Mouse (Mus musculus): ENCODE measurements around the gene Thada. TPM values are rescaled to one million over a fixed set of nuclear protein-coding genes. Genes with fewer than 3 reads are reported as not detected.
A peak's percentile ranks its signal among the peaks of the same experiment; 100 is the strongest.

The Thada gene
- total and polyA plus RNA-seq, 3 experiments, result 17.3 to 26.7 (median 22.2) TPM

DNA sequence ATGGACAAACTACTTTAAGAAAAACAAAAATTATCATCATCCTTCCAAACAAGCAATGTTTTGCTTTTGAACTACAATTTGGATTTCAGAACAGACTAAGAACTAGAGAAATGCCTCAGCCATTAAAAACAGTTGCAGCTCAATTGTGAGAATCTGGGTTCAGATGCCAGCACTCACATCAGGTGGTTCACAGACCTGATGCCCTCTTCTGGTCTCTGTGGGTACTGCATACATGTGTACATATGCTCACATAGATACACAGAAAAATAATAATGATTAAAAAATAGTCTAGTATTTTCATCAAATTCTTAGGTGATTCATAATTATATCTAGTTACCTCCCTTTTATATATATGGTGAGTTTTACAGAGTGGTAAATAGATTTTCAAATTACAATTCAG, 81.3 kb downstream of the Thada start:
- Histone ChIP-seq H3K4me3 (replicated peaks in 1 of 3; ENCODE audit: low read depth in 2 of 3, low read length in 2 of 3, poor library complexity in 1 of 3) (no peak overlapping the region), H3K27me3 (replicated peaks) (no peaks in the 10 kb centered on the region), H3K4me1 (ENCODE audit: control insufficient read depth in 1 of 2, insufficient read depth in 2 of 2) (peaks cover 0 to 16% of the 10 kb centered on the region in 2 experiments; a peak in 1 of 4 replicates), H3K36me3 (replicated peaks in 1 of 2; ENCODE audit: control insufficient read depth in 1 of 2, insufficient read depth in 1 of 2, low read length in 1 of 2) (peaks cover 39 to 75% of the 10 kb centered on the region in 2 experiments), H3K27ac (ENCODE audit: insufficient read depth, low read depth) (no peak overlapping the region), H3K9ac (ENCODE audit: insufficient read depth, low read depth) (no peak overlapping the region), H3K4me2 (ENCODE audit: insufficient read depth, low read depth, poor library complexity, severe bottlenecking) (no peak overlapping the region), H3K9me3 (replicated peaks; ENCODE audit: low read length) (peaks cover 4% of the 10 kb centered on the region), H3K79me2 (replicated peaks; ENCODE audit: control insufficient read depth, extremely low read depth, insufficient read depth, poor library complexity, severe bottlenecking) (no peaks in the 10 kb centered on the region)
- DNase-seq (ENCODE audit: extremely low read depth), result peak; percentile 32
- dilution Hi-C loops (cut with MboI; ENCODE audit: extremely low pct_ligation_motif_present, extremely low pct_unique_long_range_greater_than_20kb, low sequenced_read_pairs) (no loop called here), in situ Hi-C loops (cut with MboI; ENCODE audit: low pct_ligation_motif_present, low pct_unique_long_range_greater_than_20kb, low sequenced_read_pairs) (loop anchor here (25.0 kb wide), 1 partner anchor 472 kb away; no protein-coding TSS in a partner anchor)
- TF ChIP-seq MAX (IDR thresholded peaks at IDR 0.05; ENCODE audit: low read length) (no peak), MYC (IDR thresholded peaks at IDR 0.05; ENCODE audit: low read depth, low read length) (no peak), GABPA (IDR thresholded peaks at IDR 0.05; ENCODE audit: insufficient replicate concordance, low read depth, low read length) (no peak), CTCF (conservative IDR thresholded peaks at IDR 0.05 in 1 of 2, IDR thresholded peaks at IDR 0.05 in 1 of 2; ENCODE audit: low read depth in 2 of 2, low read length in 2 of 2) (peak; percentile 27 to 39; a peak in 2 of 4 replicates), ZKSCAN1 (IDR thresholded peaks at IDR 0.05; ENCODE audit: borderline replicate concordance, low read depth, low read length) (no peak), ZNF384 (IDR thresholded peaks at IDR 0.05; ENCODE audit: low read depth, low read length) (no peak), EP300 (IDR thresholded peaks at IDR 0.05; ENCODE audit: low read length) (no peak)

DNA sequence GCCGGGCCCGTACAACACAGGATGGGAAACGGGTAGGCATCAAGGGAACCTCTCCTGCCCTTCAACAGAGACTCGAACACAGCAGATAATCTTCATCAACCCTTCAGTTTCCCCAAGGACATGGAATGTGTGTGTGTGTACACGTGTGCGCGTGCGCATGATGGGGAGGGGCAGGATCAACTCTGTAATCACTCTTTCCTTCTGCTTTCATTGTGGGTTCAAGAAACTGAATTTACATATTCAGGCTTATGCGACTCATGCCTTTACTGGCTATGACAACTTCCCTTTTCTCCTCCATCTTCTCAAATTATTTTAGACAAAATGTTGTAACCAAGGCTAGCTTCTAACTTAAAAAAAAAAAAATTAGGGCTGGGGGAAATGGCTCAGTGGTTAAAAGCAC, 85.7 kb downstream of the Thada start:
- Histone ChIP-seq H3K4me2 (ENCODE audit: insufficient read depth, low read depth, poor library complexity, severe bottlenecking) (no peak overlapping the region), H3K79me2 (replicated peaks; ENCODE audit: control insufficient read depth, extremely low read depth, insufficient read depth, poor library complexity, severe bottlenecking) (no peaks in the 10 kb centered on the region), H3K36me3 (replicated peaks in 1 of 2; ENCODE audit: control insufficient read depth in 1 of 2, insufficient read depth in 1 of 2, low read length in 1 of 2) (peaks cover 32 to 74% of the 10 kb centered on the region in 2 experiments), H3K9ac (ENCODE audit: insufficient read depth, low read depth) (no peak overlapping the region), H3K4me3 (replicated peaks in 1 of 3; ENCODE audit: low read depth in 2 of 3, low read length in 2 of 3, poor library complexity in 1 of 3) (no peak overlapping the region), H3K27me3 (replicated peaks) (no peaks in the 10 kb centered on the region), H3K4me1 (ENCODE audit: control insufficient read depth in 1 of 2, insufficient read depth in 2 of 2) (peaks cover 0 to 24% of the 10 kb centered on the region in 2 experiments; a peak in 1 of 4 replicates), H3K9me3 (replicated peaks; ENCODE audit: low read length) (peaks cover 2% of the 10 kb centered on the region), H3K27ac (ENCODE audit: insufficient read depth, low read depth) (no peak overlapping the region)
- no peak for TF ChIP-seq SMC3 (IDR thresholded peaks at IDR 0.05; ENCODE audit: low read depth, low read length)
- TF ChIP-seq ETS1 (conservative IDR thresholded peaks at IDR 0.05; ENCODE audit: low read depth, low read length), result no peak
- no peak for TF ChIP-seq KAT2A (IDR thresholded peaks at IDR 0.05; ENCODE audit: insufficient replicate concordance, low read length)
- TF ChIP-seq POLR2A (IDR thresholded peaks at IDR 0.05; ENCODE audit: low read depth, low read length), result no peak
- no peak for TF ChIP-seq NELFE (IDR thresholded peaks at IDR 0.05; ENCODE audit: low read depth, low read length)
- no peak for TF ChIP-seq ELF1 (IDR thresholded peaks at IDR 0.05; ENCODE audit: low read depth, low read length)
- TF ChIP-seq CHD2 (IDR thresholded peaks at IDR 0.05; ENCODE audit: low read length), result no peak
- no peak for TF ChIP-seq IRF4 (IDR thresholded peaks at IDR 0.05; ENCODE audit: low read depth, low read length)
- no peak for TF ChIP-seq SIN3A (IDR thresholded peaks at IDR 0.05; ENCODE audit: low read length)
- TF ChIP-seq EP300 (IDR thresholded peaks at IDR 0.05; ENCODE audit: low read length), result no peak
- no peak for TF ChIP-seq HCFC1 (IDR thresholded peaks at IDR 0.05; ENCODE audit: low read depth, low read length)
- TF ChIP-seq ZMIZ1 (IDR thresholded peaks at IDR 0.05; ENCODE audit: low read depth, low read length), result no peak
- TF ChIP-seq BHLHE40 (IDR thresholded peaks at IDR 0.05; ENCODE audit: low read depth, low read length), result no peak
- no peak for TF ChIP-seq POLR2AphosphoS2 (IDR thresholded peaks at IDR 0.05; ENCODE audit: low read depth, low read length)
- TF ChIP-seq UBTF (IDR thresholded peaks at IDR 0.05; ENCODE audit: low read depth, low read length), result no peak
- no peak for TF ChIP-seq TBP (conservative IDR thresholded peaks at IDR 0.05; ENCODE audit: low read depth, low read length)
- no peak for TF ChIP-seq CTCF (conservative IDR thresholded peaks at IDR 0.05 in 1 of 2, IDR thresholded peaks at IDR 0.05 in 1 of 2; ENCODE audit: low read depth in 2 of 2, low read length in 2 of 2)
- dilution Hi-C loops (cut with MboI; ENCODE audit: extremely low pct_ligation_motif_present, extremely low pct_unique_long_range_greater_than_20kb, low sequenced_read_pairs), result no loop called here
- peak; percentile 13 for DNase-seq (ENCODE audit: extremely low read depth)
- in situ Hi-C loops (cut with MboI; ENCODE audit: low pct_ligation_motif_present, low pct_unique_long_range_greater_than_20kb, low sequenced_read_pairs), result loop anchor here (25.0 kb wide), 1 partner anchor 468 kb away; no protein-coding TSS in a partner anchor

All from CH12.LX (cell line).